Mouse (Mus musculus): ENCODE results near the gene Srgap1.

Gene Srgap1

DNA sequence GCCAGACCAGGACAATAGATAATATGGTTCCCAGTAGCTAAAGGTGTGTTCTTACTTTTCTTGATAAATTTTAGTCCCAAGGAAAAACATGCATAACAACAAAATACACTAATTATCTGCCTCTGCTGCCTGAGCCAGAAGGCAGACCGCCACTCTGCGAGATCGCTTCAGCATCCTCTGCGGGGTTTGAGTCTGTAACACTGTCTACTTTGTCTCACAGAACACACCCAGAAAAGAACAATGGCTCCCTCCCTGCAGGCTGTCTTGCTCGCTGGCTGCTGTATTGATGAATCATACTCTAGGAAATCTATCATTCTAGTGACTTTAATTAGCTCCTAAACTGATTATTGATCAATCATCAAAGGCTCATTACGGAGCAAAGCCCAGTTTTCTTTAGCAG is 164.7 kb downstream of the Srgap1 start:
- DNase-seq (ENCODE audit: low read depth, low spot score) = no peak

DNA sequence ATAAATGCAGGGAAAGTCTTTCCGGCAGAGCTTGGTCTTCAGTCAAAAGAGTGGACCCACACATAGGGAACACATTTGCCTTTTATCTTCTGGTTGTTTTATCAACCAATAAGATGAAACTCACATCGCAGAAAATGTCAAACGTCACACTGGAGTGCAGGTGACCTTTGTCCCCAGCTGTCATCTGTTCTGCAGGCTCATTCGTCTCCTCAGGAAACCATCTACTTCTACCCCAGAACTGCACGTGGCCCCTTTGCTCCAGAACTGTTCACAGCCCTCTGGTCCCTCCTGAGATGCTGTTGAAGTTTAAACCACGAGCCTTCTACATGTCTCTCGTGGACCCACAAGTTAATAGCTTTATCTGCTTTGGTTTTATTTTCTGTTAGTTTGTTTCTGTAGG is 168.3 kb downstream of the Srgap1 start:
- no peak for DNase-seq (ENCODE audit: low read depth, low spot score)

DNA sequence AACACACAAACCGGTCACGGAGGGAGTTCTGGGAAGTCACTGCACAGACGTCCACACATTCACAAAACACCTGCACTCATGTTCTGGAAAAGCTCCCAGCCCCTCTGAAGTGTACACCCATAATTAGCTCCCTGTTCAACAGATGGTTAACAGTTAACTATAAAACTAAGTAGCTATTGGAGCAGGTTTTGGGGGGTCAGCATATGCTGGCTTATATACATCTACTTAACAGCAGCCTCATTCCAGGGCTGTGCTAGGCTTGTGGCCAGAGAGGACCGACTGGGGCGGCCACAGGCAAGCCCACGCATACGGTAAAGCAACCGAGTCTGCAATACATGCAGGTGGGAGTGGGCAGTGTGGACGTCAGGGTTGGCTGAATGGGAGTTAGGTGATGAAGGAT is 169.2 kb downstream of the Srgap1 start:
- no peak for DNase-seq (ENCODE audit: low read depth, low spot score)

DNA sequence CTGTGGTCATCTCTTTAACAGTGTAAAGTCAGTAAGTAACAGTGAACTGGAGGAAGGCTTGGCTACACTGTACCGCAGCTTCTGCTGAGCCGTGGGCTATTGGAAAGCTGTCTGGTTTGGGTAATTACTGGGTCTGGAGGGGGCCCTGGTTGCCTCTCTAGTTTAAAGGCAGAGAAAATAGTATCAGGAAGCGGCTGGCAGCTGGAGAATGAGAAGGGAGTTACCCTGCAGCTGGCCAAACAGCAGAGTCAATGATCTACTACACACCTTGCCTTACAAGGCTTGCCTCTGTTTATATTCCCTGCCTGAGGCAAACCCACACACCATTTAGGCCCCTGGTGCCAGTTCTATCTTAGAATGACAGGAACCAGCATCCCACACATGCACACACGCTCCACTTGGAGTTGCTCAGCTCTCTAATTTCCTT is 174.0 kb downstream of the Srgap1 start:
- no peak for DNase-seq (ENCODE audit: low read depth, low spot score)

DNA sequence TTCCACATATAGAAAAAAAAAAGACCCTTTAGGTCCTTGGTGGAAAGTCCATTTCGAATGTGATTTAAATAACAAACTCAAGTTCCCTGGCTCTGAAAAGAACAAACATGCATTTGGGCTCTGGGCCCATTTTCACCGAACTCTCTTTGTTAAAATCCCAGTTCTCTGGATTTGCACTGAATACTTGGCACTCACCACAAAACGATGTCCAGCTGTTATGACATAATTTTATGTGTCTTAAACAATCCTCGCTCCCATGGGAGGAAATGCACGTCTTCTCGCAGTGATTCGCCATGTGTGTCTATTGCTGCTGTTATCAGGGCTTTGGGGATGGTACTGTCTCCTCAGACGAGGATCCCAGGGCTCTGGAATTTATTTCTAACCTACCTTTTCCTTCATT is 177.2 kb downstream of the Srgap1 start:
- DNase-seq (ENCODE audit: low read depth, low spot score) = no peak

DNA sequence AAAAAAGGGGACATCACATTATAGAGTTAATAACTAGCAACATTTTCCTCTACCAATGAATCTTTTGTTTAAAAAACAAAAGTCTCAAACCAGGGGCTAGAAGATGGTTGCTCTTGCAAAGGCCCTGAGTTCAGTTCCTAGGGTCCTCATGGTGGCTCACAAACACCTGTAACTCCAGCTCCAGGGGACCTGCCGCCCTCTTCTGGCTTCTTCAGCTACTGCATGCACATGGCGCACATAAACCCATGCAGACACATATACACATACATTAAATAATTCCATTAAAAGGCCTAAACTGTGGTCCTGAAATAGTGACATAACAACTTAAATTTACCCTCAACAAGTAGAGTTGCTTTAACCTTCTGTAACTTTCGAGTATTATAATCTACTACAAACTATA is 178.9 kb downstream of the Srgap1 start:
- DNase-seq (ENCODE audit: low read depth, low spot score) = no peak

DNA sequence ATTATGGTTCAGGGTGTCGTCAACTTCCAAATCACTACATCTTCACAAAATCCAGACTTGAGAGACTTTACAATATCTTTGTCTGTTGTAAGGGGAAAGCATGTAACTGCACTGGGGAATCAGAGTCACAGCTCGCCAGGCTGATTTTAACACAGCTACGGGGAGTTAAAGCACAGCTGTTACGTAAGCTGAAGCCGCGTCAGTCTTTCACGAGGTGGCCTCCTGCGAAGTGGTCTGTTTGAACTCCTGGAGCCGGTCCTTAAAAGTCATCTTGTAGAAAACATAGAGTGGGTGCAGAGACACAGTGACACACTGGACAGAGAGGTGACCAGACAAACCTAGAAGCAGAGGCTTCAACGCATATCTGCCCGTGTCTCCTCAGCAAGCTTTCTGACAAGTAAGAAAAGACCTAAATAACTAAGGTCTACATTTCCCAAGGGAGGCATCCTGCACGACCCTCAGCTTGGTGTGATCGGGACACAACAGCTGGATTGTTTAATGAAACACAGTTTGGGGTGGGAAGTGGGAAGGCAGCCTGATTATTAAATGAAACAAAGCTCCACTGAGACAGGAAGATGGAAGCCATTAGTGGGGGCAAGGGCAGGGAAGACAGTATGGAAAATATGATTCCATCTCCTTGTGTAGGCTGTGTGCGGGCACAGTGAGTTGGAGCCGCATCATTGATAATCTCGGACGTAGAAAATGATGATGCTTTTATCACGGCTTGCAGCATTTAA is 181.4 kb downstream of the Srgap1 start:
- DNase-seq (ENCODE audit: low read depth, low spot score) = no peak

DNA sequence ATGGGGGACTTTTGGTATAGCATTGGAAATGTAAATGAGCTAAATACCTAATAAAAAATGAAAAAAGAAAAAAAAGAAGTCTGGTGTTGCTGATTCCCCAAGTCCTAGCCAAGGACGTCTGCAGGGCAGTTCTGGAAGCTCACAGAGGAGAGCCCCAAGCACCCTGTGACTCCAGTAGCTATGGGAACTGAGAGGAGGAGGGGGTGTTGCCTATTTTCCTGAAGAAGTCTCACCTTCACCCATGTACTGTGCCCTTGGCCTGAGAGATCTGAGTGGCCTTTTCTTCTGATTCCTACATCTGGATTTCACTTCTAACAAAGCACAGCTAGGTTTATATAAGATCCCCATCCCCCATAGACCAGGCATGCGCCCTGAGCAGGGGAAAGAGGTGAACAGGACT is 186.2 kb downstream of the Srgap1 start:
- DNase-seq (ENCODE audit: low read depth, low spot score) = no peak

DNA sequence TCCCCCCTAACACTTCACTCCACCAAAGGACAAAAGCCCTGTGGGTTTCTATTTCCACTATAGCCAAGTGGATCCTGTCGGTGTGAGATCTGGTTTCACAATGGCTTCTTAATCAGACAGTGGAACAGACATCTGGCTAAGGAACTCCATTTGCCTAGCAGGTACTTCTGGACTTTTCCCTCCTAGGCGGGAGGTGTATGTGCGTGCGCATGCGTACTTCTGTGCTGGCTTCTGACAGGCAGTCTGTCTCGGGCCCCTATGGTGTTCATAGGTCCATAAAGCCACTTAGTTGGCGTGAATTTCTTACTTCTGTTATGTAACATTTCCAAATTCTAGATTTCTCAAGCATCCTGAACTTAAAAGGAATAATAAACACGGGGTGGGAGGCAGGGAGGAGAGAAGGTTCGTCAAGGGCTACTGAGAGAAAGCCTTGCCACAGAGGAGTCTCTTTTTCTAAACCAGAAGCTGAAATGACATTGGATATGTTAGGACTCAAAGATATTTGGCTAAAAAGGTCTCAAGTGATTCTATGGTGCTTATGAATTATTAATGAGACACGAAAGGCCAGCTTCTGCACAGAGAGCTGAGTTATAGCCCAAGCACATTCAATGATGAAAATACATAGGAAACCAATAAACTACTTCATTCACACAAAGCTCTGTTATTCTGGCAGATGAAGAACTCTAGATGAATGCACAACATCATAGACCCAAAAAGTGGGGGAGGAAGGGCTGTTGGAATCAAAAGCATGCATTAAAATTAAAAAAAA is 187.1 kb downstream of the Srgap1 start:
- no peak for DNase-seq (ENCODE audit: low read depth, low spot score)

DNA sequence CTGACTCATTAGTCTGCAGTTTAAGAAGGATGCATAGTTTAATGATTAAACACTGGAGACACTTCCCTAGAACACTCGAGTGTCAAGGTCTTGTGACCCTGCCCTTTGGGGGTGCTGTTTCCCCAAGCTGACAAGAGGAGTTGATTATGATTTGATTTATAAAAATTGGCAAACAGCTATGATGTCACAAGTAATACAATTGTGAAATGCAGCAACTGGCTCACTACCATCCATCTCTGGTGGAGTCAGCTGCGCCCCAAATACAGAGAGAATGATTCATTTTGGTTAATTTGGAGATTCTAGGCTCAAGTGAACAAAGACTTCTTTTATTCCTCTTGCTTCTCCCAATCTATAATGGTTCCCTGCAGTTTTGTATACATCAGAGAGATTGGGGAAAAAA is 188.2 kb downstream of the Srgap1 start:
- DNase-seq (ENCODE audit: low read depth, low spot score) = no peak

DNA sequence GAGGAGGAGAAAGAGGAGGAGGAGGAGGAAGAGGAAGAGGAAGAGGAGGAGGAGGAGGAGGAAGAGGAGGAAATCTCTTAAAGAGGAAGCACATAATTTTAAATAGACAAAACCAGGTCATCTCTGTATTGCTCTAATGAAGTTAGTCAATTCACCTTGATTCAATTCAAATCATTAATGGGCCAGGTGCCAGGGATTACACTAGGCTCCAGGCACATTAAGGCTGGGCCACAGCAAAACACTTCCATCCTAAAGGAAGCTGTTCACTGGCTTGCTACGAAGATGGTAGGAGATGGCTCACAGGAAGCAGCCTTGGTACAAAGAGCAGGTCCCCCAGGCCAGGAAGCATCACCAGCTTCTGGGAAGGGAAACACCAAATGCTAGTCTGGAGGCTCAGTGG is 189.0 kb downstream of the Srgap1 start:
- no peak for DNase-seq (ENCODE audit: low read depth, low spot score)

DNA sequence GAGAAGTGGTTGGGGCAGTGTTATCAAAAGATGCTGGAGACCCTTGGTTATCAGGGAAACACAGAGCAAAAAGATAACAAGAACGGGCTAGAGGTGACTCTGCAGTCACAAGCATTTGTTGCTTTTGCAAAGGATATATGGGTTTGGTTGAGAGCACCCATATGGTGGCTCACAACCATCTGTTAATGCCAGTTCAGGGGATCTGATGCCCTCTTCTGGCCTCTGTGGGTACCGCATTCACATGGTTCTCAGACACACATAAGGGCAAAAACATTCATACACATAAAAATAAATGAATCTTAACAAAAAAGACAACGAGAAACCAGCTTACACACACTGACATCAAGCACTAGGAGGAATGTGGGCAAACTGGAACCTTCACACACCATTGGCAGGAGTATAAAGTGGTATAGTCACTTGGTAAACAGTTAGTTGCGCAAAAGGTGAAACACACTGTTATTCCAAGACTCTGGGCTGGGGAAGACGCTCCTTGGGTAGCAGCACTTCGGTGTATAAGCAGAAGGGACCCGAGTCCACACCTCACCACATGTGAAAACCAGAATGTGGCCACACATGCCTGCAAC is 191.2 kb downstream of the Srgap1 start:
- no peak for DNase-seq (ENCODE audit: low read depth, low spot score)

DNA sequence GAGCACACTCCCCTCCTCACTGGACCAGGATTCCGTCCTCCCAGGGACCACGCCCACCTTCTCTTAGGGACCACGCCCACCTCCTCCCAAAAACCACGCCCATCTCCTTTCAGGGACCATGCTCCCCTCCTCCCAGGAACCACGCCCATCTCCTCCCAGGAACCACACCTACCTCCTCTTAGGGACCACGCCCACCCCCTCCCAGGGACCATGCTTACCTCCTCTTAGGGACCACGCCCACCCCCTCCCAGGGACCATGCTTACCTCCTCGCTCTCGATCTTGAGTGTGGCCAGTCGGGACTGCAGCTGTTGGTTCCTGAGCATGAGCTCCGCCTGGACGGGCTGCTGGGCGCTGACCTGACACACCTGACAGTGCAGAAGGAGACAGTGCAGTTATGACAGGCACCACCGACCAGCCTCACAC is 193.7 kb downstream of the Srgap1 start:
- DNase-seq (ENCODE audit: low read depth, low spot score) = no peak

DNA sequence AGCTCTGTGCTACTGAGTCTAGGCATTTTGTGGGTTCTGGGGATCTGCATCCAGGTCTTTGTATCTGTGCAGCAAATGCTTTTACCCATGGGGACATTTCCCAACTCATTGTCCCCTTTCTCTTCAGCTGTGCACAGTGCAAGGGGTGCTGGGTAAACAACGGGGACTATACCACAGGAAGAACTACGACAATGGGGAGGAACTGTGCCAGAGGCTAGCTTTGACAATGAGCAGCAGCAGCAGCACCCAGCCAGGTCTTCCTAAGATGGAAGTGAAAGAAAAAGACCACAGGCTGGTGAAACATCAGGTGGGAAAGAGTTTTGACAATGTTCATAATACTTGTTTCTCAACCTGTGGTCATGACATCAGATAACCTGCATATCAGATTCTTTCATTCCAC is 197.6 kb downstream of the Srgap1 start:
- DNase-seq (ENCODE audit: low read depth, low spot score) = no peak

DNA sequence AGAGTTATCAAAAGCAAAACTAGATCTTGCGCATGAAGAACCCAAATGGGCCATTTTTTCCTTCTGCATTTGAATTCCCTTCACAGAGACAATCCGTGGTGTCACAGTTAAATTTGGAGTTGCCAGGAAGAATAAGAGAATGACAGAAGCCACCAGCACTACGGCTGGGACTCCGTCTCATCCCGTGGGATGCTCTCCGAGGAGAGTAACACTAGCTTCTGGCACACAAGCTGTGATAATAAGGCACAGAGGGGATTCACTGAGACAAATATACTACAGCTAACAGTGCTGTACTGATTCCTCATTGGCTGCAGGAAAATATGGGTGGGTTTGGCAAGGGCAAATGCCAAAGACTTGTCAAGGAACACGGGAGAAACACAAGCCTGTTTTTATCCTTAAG is 201.4 kb downstream of the Srgap1 start:
- DNase-seq (ENCODE audit: low read depth, low spot score) = no peak

DNA sequence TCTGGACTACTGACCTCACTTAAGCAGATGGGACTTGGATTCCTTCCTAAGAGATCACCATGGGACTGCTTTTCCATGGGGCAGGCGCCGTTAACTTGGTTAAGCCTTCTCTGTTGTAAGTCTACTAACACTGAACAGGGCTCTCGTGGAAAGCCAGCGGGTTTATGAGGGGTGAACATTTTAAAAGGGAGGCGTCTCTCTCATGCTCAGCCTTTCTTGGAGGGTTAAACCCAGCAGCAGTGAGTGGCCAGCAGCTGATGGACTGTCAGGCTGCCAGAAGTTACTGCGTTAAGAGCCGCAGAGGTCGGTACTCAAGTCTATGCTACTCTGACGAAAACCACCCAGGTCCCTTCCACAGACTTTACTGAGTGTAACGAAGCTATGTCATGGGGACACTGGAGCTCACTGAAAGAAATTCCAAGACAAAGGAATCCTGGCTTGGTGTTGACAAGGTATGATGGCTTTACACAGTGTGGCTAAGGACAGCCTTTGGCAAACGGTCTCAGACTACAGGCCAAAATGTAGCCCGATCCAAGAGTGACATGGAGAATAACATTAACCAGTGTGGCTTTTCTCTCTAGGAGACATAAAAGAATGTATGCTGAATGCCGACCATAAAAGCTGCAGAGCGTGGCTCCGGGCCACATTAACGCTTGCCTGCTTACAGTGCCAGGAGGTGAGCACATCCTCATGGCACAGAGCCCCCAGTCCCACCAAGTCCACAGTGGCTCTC is 209.8 kb downstream of the Srgap1 start:
- DNase-seq (ENCODE audit: low read depth, low spot score) = peak; percentile 20

DNA sequence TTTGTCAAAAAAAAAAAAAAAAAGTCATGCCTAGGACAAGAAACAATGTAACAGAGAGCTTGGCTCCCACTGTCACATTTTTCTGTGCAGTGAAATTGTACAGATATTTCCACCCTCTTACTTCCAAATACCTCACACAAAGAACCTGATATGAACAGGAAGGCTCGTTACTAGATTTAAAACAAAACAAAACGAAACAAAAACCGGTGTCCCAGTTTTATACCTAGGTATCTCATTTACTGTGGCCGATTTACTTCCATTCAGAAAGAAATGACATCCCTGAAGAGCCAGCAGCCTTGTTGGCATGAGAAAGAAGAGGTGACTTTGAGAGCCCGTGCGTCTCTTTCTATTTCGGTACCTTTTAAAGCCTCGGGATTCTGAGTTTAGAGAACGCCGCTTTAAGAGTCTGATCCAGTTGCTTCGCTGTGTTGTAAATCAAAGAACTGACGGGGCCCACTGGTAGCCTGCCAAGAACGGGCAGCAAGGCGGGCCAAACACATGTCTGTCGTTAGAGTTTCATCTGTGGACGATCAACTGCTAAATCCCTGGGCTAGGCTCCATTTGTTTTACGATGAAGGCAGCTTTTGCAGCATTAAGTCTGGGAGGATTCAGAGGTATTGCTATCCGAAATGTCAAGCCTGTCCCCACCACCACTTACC is 210.5 kb downstream of the Srgap1 start:
- peak; percentile 46 for DNase-seq (ENCODE audit: low read depth, low spot score)

DNA sequence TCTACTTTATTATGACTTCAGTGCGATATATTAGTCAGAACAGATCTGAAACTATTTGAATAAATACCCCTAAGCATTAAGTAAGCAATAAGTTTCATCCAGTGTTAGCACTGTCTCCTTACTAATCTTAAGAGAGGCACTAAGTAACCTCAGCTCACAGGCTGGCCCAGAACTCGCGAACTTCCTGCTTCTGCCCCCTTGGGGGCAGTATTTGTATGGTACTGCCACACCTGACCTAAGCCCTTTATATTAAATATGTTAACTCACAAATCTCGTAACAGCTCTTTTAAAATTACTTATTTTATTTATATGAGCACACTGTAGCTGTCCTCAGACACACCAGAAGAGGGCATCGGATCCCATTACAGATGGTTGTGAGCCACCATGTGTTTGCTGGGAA is 213.7 kb downstream of the Srgap1 start:
- DNase-seq (ENCODE audit: low read depth, low spot score) = no peak

DNA sequence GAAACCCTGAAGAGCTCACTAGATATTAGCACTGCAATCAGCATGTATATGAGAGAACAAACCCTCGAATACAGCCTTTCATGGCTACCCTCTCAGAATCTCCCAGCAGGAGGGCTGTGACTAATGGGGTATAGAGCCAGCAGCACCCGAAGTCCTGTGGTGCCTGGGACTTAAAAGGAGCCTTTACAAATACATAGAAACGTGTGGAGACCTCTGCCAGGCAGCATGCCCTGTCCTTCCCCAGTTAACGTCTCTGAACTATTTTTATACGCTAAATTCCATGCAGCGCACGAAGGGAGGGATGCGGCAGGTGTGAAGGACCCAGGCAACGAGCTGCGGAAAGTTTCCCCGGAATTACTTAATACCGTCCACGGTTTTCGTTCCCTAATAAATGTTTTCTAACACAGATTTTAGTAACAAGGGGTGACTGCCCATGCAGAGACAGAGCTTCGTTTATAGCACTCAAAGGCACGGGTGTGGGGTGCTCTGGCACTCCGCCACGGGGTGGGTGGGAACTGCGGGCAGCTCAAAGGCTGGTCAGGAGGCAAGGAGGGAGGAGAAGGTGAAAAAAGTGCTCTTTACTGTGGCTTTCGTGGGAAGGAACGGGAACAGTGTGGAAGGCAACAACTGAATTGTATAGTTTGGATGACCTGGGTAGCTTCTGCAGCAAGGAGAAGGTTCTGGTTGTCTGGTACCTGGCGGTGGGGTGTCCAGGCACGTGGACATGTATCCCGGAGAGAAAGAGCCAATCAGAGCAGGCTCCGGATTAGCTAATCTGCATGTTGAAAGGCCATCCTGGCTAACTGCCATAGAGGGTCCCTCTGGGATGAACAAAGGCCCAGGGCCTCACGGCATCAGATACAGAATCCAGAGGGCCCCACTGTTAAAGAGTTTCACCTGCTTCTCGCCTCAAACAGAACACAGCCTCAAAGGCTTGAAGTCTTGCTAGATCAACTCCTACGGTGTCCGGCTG is 216.5 kb downstream of the Srgap1 start:
- DNase-seq (ENCODE audit: low read depth, low spot score) = no peak

DNA sequence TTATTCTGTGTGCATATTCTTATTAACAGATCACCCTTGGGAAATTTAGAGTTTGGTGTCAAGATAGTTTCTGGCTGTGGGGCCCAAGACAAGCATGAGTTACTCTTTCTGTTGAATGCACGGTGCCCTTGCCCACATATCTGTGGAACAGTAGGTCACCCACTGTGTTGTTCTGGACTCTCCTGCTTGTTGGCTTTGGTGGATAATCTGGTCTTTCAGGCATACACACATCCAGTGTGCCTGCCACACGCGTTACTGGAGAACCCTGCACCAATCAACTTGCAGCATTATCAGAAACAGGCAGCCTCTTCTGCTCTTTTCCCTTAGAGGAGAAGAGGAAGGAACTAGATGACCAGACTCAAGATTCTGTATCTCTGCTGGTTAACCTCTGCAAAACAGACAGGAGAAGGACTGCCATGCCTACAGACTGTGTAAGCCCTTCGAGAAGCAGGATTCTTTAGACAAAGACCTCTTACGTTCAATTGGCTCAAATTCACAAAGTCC is 217.3 kb downstream of the Srgap1 start:
- DNase-seq (ENCODE audit: low read depth, low spot score) = no peak
